Mouse (Mus musculus) ES-E14 (cell line): ENCODE results near the gene Tmem201.

Experiments used
- CHD2 ChIP-seq: IDR thresholded peaks from 2 replicates; pipeline ENCODE4 v1.6.1; 2014; ENCODE audit warnings: mild to moderate bottlenecking, low read depth, low read length, inconsistent platforms
- ZNF384 ChIP-seq: IDR thresholded peaks from 2 replicates; pipeline ENCODE4 v1.6.1; 2012; ENCODE audit warnings: low read depth, low read length, inconsistent platforms

DNA sequence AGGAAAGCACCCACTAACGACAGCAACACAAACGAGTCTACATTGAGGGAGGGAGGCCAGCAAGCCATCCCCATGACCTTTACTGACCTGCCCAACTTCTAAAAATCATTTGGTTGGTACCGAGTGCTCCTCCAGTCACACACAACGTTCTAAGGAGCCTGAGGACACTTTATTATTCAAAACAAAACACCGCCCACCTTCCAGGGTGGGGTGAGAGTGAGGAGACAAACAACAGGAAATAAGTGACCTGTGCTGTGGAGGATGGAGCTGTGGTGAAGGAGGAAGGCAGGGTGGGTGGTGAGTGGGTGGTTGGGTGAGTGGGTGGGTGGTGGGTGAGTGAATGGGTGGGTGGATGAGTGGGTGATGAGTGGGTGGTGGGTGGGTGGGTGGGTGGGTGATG is 21.7 kb upstream of the Tmem201 start:
- TF ChIP-seq ZNF384 (no peak), CHD2 (no peak)
